Mouse (Mus musculus) thymus, adult 2 months (tissue): ENCODE measurements around the gene Maml3.

Experiments used
- CTCF ChIP-seq: fragments of 200-500 bp; IDR thresholded peaks from 2 replicates; pipeline ENCODE4 v1.5.1; 2012; ENCODE audit warnings: mild to moderate bottlenecking, control low read depth, low read length, moderate library complexity, borderline replicate concordance; ENCODE audit not compliant: control insufficient read depth, poor library complexity, insufficient read depth; ENCODE audit errors: extremely low read depth
- POLR2A ChIP-seq: fragments of 200-500 bp; IDR thresholded peaks from 2 replicates; pipeline ENCODE4 v1.6.1; 2012; ENCODE audit warnings: mild to moderate bottlenecking, low read length, control low read depth, moderate library complexity; ENCODE audit not compliant: control insufficient read depth, poor library complexity, insufficient read depth; ENCODE audit errors: extremely low read depth

DNA sequence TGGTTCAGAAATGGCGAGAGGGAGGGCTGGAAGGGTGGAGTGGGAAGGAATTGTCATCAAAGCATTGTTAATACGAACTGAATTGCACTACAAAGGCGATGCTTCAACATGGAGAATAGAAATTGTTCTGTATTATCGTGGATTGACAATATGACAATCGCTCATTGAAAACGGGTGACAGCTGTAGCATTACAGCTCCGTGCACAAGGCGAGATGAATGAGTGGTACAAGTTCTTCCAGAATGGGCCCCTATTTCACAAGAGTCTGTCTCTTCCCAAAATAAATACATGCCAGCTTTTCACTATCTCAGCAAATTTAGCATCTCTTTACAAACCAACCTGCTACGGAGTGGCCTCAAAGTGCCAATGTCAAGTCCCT is 103.4 kb downstream of the Maml3 start:
- no peak for TF ChIP-seq POLR2A
- no peak for TF ChIP-seq CTCF
